Mouse (Mus musculus) lung, postnatal 14 days (tissue): ENCODE data around the gene Edc4.
A peak's percentile ranks its signal among the peaks of the same experiment; 100 is the strongest.
"Not testable (repeated sequence)": the region's sequence is repeated elsewhere in the genome, so short reads cannot be mapped to it uniquely, and the experiment has no call there.

Experiments
- DNase-seq: peaks from one replicate; pipeline ENCODE4 v3.0.0; 2021

The Edc4 gene

DNA sequence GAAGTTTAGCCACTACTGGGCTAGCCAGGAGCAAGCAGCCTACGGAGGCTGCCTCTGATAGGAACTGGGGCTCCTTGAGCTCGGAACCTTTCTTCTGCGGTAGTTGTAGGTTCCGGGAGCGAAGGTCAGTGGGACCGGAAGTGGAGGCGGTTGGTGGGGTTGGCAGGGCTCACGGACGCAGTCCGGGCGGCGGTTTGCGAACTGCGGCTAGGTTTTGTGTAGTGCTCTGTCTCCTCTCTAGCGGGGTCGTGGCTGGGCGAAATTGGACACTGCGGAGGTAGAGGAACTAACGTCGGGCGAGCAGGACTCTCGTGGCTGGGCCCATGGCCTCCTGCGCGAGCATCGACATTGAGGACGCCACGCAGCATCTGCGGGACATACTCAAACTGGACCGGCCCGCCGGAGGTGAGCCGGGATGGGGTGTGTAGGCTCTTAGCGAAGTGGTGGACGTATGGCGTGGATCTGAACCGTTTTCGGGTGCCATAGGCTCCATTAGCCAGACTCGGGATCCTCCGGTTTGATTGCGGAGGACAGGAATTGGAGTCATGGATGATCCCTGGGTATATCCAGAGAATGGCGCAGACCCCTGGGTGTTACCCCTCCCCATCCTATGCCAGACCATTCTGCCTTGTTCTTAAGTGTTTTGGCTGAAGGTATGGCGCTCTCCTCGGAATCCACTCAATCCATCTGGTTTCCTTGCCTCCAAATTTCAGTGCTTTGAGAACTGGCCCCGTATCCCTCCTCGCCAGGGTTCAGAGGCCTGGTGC is at the start of gene Edc4:
Gene Edc4 (plus strand): TSS at position 128 of the 767 bp plus-strand sequence.
- DNase-seq: peak; percentile 88

DNA sequence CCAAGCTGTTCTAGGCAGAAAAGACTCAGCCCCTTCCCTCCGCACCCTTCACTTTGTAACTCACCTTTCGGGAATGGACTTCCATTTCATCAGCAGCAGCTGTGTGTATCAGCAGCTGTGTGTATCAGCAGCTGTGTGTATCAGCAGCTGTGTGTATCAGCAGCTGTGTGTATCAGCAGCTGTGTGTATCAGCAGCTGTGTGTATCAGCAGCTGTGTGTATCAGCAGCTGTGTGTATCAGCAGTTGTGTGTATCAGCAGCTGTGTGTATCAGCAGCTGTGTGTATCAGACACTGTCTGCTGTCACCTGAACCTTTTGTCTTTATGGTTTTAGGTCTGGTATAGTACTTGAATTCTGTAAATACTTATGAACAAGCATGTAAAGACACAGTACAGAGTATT is 46.9 kb upstream of the Edc4 start:
- DNase-seq: not testable (repeated sequence)

DNA sequence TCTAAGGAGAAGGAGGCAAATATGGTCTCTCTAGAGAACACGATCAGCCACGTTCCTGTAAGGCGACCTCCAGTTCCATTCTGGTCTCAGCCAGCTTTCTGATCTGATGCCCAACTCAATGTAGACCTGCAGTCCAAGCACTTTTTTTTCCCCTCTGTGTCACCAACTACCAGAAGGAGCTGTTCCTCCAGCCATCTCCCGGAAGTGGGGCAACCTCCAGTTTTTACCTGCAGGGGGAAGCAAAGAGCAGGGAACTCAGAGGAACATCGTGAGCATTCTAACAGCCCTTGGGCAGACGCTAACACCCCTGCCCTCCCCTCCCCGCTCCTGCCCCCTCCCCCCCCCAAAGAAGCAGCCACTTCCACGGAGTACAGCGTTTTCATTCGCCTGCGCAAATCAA is 45.4 kb upstream of the Edc4 start:
- DNase-seq: peak; percentile 86

DNA sequence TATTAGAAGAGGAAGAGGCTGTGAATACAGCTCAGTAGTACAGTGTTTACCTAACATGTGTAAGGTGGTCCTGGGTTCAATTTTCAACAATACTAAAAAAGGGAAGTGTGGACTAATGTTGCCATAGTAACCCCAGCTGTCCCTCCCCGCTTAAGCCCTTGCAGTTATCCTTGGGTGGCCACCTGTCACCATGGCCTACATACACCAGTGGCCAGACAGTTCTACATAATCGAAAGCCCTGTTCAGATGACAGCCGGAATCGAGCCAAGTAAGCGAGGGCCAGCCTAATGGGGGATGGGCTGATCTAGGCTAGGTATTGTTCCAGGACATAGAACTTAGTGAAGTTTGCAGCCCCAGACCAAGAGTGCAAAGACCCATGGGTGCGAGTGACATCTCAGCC is 43.7 kb upstream of the Edc4 start:
- no peak for DNase-seq

DNA sequence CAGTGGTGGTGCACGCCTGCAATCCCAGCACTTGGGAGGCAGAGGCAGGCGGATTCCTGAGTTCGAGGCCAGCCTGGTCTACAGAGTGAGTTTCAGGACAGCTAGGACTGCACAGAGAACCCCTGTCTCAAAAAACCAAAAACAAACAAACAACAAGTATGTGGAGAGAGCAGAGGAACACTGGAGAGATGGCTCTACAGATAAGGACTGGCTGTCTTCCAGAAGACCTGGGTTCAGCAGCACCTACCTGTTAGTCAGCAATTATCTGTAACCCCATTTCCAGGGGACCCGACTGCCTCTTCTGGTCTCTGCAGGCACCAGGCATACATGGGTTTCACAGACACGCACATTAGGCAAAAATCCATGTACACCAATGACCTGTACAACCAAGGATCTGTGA is 41.5 kb upstream of the Edc4 start:
- no peak for DNase-seq

DNA sequence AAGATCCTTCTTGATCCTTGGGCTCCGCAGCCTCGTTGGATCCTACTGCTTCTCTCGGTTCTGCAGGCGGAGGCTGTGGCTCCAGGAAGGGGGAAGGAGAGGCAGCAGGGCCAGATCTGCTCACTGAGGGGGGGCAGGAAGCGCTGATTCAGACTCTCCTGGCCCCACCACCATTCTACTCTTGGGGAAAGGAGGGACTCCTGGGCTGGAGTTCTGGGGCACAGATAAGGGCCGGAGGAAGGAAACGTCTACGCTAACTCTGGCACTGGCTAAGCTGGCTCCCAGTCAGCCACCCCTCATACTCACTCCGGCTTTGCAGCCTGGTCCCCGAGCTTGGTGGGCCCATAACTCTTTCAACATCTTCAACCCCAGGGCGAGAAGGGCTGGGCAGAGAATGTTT is 34.0 kb upstream of the Edc4 start:
- no peak for DNase-seq

DNA sequence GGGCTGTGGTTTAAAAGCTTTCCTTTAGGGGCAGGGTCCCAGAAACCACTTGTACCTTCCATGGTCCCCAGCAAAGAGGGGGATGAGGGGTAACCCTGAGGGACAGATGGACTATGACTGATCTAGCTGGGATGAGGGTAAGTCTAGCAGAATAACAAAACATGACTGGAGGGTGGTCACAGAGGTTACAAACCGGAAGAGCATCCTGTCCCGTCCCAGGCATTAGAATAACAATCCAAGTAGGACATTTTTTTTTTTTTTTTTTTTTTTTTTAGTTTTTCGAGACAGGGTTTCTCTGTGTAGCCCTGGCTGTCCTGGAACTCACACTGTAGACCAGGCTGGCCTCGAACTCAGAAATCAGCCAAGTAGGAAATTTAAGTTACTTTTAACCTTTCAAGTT is 30.7 kb upstream of the Edc4 start:
- DNase-seq: no peak

DNA sequence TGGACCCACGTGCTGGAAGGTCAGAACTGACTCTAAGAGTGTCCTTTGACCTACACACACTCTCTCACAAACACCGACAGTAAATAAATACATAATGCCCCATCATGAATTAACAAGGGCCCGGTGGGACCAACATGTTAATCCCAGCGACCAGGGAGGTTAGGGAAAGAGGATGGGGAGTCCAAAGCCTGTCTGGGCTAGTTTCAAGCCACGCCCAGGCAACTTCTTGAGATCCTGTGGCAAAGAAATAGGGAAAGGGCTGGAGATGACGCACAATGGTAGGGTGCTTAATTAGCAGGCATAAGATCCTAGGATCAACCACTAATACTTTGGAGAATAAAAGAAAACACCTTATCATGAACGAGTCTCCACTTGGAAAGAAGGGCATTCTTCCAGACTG is 30.1 kb upstream of the Edc4 start:
- DNase-seq: no peak

DNA sequence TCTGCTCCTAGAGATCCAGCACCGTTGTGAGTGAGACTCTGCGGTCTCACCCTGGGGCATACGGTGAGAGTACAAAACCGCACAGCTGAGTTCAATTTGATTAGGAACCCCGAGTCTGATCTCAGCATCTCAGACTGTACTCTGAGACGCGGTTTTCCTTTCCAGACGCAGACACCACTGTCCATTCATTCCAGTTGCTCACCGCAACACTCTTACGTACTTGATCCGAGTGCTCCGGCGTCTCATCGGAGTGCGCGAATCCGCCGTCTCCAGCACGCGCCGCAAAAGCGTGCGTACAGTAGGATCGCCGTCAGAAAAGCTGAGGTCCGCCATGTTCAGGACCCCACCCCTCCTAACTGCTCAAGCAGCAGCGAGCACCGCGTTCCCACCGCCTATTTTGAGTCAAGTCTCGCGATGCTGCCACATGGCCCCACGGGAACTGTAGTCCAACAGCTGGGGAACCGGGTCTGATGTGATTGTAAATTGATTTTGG is 29.0 kb upstream of the Edc4 start:
- DNase-seq: peak; percentile 90

DNA sequence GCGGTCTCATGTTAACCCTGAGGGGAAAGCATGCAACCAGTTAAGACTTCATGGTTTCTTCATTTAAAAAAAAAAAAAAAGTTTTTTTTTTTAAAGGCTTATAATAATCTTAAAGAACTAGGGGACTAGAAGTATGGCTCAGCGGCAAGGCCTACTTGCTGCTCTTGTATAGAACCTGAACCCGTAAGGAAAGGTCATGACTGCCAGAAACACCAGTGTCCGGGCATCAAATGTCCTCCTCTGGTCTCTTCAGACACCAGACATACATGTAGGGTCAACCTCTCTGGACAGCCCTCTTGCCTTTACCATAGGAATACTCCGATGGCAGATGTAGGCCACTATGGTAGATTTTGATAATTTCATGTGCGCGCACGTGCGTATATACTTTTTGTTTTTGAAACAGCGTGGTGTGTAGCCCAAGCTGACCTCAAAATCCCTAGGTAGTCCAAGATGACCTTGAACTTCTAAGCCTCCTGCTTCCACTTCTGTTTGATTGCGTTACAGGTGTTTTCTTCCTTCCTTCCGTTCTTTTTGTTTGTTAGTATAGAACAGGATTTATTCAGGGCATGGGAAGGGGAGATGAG is 28.4 kb upstream of the Edc4 start:
- no peak for DNase-seq

DNA sequence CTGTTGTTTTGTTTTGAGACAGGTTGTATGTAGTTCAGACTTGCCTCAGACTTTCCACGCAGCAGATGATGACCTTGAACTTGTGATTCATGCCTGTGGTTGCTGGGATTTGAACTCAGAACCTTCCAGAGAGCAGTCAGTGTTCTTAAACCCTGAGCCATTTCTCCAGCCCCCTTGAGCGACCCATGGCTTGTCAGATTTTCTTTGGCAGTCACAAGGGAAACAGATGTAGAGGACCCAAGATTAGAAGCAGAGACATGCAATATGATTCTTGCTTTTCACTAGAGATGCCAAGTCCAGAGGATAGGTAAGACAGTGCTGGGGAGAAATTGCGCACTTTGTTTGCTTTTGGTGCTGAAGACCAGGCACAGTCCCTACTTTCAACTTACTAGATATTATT is 27.5 kb upstream of the Edc4 start, which contains the start of gene Cenpt:
Gene Cenpt (minus strand): TSS at position 101 of the 400 bp plus-strand sequence.
- no peak for DNase-seq

DNA sequence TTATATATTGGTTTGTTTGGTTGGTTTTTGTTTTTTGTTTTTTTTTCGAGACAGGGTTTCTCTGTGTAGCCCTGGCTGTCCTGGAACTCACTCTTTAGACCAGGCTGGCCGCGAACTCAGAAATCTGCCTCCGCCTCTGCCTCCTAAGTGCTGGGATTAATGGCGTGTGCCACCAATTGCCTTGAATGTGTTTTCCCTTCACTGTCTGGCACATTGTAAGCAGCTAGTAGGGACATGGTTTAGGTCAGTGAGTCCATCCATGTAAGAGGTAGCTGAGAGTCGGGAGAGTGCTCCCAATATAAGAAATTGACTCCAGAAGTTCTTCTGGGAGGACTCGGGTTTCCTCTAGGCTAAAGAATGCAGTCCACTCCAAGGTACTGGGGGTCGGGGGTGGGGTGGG is 26.4 kb upstream of the Edc4 start:
- no peak for DNase-seq

DNA sequence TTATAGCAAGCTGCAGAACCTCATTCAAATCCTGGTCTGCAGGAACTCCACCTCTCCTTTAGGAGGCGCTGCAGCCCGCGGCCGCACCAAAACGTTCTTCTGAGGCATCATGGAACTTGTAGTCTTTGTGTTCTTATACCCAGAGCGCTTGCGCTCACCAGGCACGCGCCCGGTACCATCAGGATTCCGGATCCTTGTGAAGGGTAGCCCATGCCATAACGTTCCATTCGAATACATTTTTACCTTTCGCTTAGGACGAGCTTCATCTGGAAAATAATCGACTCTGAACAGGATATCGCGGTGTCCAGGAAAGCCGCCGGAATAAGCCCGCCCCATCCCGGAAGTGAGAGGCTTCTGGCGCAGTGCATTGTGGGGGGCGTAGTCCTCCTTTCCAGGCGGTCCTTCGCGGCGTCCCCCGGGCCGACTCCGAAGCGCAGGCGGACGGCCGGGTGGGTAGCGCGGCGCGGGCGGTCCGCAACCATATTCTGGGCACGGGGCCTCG is 25.9 kb upstream of the Edc4 start, which contains the start of gene Thap11:
Gene Thap11 (plus strand): TSS at position 418 of the 502 bp plus-strand sequence.
- DNase-seq: peak; percentile 93

DNA sequence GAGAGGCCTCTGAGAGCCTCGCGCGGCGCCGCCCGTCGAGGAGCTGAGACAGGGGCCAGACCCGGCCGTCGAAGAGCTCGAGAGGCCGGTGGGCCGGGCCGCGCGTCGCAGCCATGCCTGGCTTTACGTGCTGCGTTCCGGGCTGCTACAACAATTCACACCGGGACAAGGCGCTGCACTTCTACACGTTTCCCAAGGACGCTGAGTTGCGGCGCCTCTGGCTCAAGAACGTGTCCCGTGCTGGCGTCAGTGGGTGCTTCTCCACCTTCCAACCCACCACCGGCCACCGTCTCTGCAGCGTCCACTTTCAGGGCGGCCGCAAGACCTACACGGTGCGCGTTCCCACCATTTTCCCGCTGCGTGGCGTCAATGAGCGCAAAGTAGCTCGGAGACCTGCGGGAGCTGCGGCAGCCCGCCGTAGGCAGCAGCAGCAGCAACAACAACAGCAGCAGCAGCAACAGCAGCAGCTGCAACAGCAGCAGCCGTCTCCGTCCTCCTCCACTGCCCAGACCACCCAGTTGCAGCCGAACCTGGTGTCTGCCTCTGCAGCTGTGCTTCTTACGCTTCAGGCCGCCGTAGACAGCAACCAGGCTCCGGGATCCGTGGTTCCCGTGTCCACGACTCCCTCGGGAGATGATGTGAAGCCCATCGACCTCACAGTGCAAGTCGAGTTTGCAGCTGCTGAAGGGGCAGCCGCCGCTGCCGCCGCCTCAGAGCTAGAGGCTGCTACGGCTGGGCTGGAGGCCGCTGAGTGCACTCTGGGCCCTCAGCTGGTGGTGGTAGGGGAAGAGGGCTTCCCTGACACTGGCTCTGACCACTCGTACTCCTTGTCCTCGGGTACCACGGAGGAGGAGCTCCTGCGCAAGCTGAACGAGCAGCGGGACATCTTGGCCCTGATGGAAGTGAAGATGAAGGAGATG is 25.2 kb upstream of the Edc4 start:
- DNase-seq: peak; percentile 46

DNA sequence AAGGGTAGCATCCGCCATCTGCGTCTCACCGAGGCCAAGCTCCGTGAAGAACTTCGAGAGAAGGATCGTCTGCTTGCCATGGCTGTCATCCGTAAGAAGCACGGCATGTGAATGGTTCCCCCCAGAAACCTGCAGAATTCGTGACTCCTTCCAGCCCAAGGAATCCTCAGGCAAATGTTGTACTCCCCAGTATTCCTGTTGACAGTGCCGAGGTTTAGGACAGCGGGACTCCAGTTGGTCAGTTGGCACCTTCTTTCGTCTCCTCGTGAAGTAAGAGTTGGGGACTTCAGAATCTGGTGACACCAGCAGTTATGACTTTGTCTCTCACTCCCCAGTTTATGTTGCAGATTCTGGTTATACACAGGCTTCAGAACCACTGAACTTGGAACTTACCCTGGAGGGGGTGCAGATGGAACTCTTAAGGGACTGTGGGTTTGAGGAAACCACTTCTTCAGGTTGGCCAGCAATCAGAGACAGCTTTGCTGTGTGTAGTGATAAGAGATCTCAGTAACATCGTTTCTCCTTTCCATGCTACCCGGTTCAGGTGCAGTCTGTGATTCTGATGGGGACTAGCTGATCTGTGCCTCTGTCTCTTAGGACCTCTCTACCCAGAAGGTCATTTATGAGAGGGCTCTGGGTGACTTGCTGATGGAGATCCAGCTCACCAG is 24.4 kb upstream of the Edc4 start:
- no peak for DNase-seq

DNA sequence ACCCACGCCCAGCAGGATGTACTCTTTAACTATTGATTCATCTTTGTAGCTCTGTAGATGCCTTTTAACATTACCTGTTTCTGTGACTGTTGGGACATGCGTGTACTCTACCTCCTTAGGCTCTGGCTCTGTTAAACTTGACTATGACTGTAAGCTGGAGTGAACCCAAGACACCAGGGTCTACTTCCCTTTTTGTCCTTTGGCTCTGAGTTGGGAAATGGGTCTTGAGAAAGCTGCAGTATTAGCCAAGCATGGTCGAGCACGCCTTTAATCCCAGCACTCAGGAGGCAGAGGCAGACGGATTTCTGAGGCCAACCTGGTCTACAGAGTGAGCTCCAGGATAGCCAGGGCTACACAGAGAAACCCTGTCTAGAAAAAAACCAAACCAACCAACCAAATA is 22.2 kb upstream of the Edc4 start:
- no peak for DNase-seq

DNA sequence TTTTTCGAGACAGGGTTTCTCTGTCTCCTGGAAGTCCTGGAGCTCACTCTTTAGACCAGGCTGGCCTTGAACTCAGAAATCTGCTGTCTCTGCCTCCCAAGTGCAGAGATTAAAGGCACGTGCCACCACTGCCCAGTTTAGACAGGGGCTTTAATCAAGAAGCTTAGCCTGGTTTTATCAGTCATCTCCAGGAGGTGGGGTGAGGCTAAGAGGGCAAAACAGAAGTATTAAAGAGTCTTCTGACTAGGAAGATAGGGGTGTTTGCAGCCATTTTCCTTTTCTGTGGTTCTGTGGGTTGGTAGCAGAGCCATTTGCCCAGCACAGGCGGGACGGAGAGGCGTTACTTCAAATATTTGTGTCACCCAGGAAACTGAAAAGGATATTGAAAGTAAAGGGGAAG is 21.4 kb upstream of the Edc4 start:
- DNase-seq: no peak

DNA sequence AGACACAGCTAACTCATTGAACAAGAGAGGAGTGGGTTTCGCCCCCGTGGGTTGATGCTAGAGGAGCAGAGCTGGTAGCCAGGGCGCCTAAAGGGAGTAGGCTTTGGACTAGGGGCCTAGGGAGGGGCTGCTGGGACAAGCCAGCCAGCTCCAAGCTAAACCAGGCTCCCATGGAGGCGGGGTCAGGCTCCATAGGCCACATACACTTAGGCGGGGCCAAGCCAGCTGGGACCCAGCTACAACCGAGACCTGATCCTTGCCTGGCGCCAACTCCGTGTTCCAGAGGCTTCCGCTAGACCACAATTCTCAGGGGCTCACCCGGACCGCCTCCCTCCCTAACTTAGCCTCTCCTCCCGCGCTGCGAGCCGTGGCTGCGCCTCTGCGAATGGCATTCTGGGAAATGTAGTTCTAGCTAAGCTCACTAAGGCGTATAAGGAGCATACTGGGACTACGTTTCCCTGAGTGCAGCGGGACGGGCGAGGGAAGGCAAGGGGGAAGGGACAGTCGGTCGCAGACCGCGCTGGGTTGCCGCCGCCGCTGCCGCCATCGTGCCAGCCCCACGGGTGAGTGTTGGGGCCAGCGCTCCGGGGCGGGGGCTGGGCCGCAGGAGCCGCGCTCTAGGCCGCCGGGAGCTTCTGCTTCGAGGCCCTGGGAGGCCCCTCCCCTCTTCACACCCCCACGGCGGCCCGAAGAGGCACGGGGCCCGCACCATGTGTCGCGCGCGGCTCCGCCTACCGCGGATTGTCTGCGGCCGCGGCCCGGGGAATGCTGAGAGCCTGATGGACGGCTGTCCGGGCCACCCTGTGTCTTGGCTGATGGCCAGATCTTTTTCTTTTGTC is 20.3 kb upstream of the Edc4 start, which contains the start of gene Nutf2:
Gene Nutf2 (plus strand): TSS at position 438 of the 839 bp plus-strand sequence.
- DNase-seq: peak; percentile 93

DNA sequence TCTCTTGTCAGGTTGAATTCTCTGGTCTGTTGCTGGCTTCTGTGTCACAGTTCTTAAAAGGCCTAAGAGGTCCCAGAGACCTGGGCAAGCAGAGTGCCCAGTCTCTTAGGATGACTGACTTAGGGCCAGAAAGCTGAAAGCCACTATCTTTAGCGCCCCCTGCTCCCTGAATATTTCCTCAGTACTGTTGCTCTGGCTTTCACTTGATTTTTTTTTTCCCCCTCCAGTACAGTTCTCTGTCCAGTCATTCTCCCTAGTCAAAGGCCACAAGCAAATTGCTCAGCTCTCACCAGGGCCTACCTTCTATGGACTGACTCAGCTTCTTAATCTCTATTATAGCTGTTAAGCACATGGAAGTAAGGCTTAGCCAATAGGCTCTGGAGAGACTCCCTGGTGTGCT is 18.7 kb upstream of the Edc4 start:
- peak; percentile 21 for DNase-seq

DNA sequence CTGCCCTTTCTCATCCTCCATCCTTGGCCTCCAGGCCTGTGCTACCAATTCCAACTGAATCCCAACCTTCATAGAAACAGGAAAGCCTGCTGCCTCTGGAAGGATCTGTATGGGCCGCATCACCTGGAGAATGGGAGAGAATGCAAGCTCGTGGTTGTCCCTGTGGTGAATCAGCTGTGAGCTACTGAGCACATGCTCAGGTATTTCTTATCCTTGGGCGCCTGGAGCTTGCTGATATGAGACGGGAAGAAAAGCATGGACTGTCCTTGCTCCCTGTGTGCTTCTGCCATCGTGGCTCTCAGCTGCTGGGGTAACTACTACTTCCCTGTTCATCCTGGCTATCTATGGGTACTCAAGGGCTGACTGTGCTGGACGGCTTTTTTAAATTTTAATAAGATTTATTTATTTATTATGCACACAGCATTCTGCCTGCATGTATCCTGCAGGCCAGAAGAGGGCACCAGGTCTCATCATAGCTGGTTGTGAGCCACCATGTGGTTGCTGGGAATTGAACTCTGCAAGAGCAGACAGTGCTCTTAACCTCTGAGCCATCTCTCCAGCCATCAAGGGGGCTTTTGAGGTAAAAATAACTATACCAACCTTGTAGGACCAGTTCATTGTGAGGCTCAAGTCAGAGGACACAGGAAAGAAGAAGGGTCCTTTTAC is 14.2 kb upstream of the Edc4 start:
- DNase-seq: no peak

DNA sequence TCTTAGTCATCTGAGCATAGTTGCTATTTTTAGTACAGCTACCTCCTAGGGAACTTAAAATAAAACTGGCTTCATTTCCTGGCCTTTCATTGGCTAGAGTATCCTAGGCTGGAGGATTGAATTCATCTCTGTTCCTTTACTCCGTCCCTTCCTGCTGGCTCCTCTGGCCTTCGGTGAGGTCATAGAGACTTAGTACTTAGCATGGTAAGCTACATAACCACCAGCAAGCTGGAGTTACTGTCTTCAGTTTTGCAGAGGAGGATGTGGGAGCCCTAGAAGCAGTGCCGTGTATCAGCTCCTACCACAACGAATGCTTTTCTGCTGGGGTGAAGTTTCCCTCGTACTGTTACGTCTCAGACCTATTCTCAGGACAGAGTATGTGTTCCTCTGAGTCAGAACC is 6.4 kb upstream of the Edc4 start:
- no peak for DNase-seq
